Mouse (Mus musculus): Measurements from ENCODE around the gene Akap13.
"Not testable (repeated sequence)": the region's sequence is repeated elsewhere in the genome, so short reads cannot be mapped to it uniquely, and the experiment has no call there.

Gene Akap13

DNA sequence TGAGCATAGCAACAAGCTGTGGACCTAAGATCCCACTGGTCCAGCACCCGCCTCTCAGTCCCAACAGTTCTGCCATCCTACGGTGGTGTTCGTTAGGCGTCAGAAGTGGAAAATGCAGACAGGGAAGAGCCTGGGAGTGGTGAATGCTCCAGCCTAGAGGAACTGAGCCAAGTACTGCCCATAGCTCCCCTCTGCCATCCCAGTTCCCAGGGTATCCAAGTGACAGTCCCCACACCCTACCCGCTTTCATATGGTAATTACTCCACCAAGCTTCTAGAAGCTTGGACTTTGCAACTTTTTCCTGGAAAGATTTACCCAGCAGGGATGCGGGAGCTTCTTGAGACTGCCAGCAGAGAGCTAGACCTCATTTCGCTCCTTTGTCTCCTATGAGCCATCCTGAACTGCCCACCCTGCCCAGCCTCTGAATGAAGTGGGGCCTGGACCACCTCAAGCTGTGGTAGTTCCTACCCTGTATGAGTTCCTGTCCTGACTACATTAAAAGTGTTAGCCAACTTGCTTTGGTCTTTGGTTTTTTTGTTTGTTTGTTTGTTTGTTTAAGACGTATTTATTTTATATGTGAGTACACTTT is 300.6 kb downstream of the Akap13 start:
- DNase-seq (ENCODE audit: low spot score in 2 of 2): no peak

DNA sequence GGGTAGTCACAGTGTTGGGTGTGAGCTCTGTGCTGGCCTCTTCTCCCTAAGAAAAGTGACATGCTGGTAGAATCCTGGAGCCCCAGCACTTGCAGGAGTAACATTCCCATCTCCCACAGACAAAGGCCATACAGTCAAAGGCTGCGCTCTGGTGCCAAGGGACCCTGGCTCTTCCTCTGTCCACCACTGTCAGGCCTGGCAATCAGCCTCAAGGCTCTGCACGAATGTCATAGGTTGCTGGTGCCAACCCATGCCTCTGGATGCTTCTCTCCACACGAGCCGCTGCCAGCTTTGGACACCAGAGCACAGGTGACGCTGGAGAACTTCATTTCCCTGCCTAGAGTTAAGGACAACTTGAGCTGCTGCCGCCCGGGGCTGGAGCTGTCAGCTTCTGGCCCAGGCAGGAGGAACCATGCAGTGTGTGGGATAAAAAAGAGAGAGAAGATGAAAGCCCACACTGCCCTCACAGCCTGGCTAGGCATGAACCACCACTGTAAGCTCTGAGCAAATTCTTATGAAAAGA is 304.7 kb downstream of the Akap13 start:
- DNase-seq (ENCODE audit: low spot score in 2 of 2): no peak

DNA sequence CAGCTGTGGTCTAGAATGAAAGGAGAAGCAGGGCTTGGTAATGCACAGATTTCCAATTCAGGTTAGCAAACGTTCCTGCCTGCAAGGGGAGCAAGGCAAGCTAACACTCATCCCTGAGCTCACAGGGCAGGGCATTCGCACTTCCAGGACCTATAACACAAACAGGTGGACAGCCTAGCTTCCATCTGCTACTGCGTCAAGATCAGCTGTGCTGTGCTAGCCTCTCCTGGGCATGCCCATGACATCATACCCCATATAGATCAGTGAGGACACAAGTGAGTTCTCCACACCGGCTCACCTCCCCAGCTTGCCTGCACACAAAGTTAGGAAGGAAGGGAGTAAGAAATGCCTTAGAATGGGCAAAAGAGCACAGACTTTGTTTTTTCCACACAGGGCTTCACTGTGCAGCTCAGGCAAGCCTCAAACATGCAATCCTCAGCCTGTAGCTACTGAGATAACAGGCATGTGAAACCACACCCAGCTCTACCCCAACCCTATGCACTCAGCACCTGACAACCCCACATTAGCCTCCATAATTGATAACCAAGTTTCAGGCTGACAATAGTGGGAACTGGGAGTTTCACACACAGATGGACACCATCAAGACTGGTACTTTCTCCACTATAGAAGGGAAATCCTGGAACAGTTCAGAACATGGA is 305.5 kb downstream of the Akap13 start:
- not testable (repeated sequence) for DNase-seq (ENCODE audit: low spot score in 2 of 2)

DNA sequence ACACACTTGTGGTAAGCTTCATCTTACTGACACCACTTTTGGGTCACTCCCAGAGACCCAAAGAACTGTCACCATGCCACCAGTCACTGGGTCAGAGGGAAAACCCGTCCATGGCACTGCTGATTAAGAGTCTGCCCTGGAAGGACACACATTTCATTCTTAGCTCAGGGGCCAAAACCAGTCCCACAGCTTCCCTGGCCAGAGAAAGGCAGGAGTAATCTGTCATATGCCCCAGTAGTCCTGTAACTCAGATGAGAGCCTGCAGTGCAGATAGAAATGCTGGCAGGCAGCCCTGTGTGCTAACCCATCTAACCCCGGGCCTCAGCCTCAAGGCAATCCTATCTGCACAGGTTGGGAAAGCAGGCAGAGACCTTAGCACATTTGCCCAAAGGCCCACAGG is 306.9 kb downstream of the Akap13 start:
- not testable (repeated sequence) for DNase-seq (ENCODE audit: low spot score in 2 of 2)

DNA sequence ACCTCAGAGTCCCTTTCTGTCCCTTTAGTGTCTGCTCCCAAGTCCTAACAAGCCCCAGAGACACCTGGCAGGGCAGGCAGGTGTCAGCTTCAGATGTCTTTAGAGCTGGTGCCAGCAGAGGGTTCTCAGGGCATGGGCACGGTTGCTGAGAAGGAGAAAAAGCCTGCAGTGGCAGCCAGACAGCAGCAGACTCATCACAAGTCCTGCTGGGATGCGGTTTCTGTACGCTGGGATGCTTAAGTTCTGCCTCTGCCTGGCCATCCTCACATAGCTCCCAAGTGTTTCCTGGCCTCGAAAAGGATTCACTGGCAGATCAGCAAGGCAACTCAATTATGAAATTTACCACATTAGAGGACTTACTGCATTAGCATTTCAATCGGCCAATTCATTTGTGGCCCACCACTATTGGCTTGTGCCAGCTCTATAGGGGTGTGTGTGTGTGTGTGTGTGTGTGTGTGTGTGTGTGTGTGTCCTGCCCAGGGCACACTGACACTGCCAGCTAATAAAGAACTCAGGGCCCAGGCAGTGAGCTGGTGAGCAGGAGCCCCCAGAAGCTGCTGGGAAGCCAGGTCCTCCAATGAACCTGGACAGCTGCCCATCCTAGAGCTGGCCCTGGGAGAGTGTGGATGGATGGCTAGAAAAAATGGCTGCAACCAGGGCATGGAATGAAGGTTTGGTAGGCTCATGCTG is 311.9 kb downstream of the Akap13 start:
- DNase-seq (ENCODE audit: low spot score in 2 of 2): not testable (repeated sequence)

DNA sequence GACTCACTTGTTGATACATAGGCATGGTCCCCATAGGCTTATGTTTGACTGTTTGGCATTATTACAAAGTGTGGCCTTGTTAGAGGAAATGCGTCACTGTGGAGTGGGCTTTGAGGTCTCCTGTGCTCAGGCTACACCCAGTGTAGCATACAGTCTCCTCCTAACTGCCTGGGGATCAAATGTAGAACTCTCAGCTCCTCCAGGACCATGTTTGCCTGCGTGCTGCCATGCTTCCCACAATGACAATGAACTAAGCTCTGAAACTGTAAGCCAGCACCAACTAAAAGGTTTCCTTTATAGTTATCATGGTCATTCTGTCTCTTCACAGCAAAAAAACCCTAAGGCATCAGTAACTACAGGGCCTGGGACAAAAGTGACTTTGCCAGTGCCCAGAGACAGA is 312.8 kb downstream of the Akap13 start:
- DNase-seq (ENCODE audit: low spot score in 2 of 2): no peak

DNA sequence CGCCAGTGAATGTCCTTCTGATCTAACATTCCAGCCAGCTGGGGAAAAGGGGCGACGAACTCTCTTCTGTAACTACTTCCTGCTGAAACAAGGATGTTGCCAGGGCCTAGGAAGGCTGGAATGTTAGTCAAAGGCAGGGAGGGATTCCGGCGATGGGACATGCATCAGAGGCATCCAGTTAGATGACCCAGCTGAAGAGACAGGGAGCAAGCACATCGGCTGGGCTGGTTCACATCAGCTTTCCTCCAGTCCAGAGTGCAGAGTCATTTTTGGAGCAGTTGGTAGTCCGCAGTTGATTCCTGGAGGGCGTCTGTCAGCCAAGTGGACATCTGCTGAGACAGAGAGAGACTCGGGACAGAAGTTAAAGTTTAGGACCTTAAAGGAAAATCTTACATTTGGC is 314.6 kb downstream of the Akap13 start:
- DNase-seq (ENCODE audit: low spot score in 2 of 2): no peak

DNA sequence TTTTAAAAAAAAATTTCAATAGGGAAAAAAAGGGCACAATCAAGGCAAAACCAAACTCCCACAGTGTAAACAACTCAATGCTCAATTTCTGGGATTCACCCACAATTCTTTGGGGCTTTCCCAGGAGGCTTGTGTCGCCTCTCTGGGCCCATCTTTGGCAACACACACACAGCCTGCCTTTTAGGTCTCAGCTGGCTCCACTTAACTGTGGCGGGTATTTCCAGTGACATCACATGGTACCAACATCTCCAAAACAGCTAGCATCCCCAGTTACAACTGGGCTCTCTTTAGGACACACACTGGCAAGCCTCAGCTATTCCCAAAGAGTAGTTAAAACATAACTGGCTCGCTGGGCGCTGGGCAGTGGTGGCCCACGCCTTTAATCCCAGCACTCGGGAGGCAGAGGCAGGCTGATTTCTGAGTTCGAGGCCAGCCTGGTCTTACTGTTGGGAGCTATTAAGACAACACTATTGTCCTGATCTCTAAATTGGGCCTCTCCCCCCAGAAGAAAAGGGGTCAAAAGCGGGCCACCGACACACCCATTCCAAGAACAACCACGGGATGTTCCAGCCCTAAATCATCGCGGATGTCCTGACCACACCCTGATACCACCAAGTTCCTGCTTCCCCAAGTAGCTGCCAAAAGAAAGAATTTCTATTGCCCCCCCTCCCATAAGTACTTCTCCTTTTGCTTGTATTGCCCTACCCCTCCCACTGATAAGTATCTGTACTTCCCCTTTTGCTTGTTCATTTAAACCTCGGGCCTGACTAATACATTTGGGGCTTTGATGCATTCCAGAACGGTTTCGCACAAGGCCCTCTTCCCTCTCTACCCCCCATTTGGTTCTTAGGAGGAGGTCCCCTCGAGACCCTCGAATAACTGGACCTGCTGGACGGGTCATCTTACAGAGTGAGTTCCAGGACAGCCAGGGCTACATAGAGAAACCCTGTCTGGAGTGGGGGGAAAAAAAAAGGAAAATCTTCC is 319.1 kb downstream of the Akap13 start:
- DNase-seq (ENCODE audit: low spot score in 2 of 2): not testable (repeated sequence)

DNA sequence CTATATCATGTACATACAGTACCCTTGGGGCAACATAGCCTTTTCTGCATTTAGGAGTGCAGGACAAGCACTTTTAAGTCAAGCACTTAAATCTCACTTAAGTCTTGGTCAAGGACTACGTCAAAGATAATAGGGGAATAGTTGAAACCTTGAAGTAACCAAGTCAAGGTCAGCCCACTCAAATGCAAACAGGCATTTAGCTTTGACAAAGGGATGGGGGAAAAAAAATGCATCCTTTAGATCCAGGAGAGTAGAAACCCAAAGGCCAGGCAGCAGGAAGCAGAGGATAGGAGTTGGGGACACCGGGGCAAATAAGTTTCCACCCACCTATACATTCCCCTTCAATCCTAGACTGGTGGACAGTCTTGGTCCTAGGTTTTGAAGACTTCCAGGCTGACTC is 322.7 kb downstream of the Akap13 start:
- DNase-seq (ENCODE audit: low spot score in 2 of 2): no peak

- no peak for DNase-seq (ENCODE audit: low spot score in 2 of 2)
Observed at GRCm38 (mm10) chr7:75780812-75781211, 325.5 kb downstream of the Akap13 start.

- no peak for DNase-seq (ENCODE audit: low spot score in 2 of 2)
Observed at GRCm38 (mm10) chr7:75781298-75781947, 326.1 kb downstream of the Akap13 start.

- DNase-seq (ENCODE audit: low spot score in 2 of 2): peak; percentile 89 to 91
Observed at GRCm38 (mm10) chr7:75781948-75782722, 326.8 kb downstream of the Akap13 start.

GRCm38 (mm10) chr7:75782723-75783011 is 327.3 kb downstream of the Akap13 start:
- DNase-seq (ENCODE audit: low spot score in 2 of 2): no peak

DNA sequence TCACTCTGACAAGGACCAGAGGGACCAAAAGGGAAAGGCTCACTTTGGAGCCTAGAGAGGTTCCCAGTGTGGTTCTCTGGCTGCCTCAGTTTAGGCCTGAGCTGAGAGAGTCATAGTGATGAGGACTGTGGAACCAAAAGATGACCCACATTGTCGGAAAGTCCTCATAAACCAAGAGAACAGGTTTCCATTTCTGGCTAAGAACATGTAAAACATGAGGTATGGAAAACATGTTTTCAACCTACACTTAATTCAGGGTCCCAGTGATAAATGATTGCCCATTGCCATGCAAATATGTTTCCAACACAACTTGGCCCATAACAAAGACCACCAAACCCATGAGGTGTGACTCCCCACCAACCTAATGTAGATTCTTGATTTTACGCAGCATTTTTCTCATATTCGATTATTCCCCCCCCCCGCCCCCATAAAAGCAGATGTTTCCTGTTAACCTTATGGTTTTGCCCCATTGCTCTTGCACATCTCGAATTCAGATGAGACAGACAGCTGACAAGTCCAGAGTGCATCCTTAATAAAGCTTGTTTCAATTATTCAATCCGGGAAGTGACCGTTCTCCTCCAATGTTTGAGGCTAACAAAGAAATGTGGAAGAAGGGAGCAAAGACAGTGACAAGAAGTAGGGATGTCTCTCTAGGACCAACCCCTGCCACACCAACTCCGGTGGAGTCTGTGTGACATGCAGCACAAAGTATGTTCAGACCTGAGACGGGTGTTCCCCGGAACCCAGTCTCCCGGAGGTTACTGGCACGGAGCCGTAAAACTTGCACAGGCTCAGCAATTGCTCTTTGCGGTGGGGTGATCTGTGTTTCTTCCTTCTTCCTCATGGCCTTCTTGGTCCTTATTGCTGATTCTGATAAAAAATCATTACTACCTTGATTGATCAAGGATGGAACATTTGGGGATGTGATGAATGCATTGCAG is 330.3 kb downstream of the Akap13 start:
- no peak for DNase-seq (ENCODE audit: low spot score in 2 of 2)

DNA sequence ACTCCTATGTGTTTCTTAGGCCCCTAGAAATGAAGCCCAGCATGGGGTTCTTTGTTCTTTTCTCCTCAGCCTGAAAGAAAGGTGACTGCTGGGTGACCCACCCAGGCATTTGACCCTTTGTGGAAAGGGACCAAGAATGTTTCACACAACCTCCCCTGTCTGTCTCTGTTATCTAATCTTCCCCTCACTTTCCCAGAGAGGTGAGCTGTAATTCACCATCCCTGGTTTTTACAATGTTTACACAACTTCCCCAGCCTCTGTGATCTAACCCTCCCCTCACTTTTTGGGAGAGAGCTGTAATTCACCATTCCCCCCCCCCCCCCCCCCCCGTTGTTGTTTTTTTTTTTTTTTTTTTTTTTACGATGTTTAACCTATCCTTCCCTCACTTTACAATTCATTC is 331.5 kb downstream of the Akap13 start:
- no peak for DNase-seq (ENCODE audit: low spot score in 2 of 2)

GRCm38 (mm10) chr7:75787371-75787770 is 332.0 kb downstream of the Akap13 start:
- no peak for DNase-seq (ENCODE audit: low spot score in 2 of 2)

DNA sequence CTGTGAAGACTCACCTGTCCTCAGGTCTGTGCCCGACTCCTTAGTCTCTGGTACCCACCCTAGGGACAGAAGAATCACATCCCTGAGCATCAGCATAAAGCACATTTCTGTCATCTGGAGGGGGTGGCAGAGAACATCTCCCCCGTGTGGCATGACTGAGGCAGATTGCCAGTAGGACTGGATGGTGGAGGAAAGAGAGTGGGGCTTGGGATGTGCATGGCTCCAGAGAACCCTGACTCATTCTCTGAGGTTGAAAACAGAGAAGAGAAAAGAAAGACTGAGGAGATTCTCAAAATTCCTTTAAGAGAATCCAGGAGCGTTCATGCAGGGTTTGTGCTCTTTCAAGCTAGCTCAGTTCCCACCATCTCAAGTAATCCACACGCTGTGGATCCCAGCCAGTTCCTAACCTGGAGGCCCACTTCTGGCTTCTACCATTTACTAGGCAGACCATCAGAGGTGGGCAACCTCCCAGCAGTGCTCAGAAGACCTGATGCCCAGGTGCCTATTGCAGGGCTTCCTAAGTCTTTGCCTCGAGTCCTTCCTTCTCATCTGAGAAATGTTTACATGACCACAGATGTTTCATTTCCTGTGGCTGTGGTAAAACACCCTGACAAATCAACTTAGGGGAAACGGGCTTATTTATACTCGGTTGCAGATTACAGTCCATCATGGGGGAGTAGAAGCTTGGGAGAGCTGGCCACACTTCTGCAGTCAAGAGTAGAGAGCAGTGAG is 332.9 kb downstream of the Akap13 start:
- not testable (repeated sequence) for DNase-seq (ENCODE audit: low spot score in 2 of 2)

DNA sequence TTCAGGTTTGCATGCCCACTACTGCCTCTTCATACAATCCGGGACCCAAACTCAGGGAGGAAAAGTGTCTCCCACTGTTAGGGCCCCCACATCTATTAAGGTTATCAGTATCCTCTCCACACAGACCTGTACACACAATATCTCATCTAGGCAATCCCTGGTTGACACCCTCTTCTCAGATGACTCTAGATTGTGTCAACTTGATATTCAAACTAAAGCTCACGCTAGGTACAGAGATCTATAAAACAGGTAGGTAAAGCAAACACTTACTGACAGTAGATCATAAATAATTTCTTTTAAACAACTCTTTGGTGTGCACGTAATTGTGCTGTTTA is 333.4 kb downstream of the Akap13 start:
- not testable (repeated sequence) for DNase-seq (ENCODE audit: low spot score in 2 of 2)

DNA sequence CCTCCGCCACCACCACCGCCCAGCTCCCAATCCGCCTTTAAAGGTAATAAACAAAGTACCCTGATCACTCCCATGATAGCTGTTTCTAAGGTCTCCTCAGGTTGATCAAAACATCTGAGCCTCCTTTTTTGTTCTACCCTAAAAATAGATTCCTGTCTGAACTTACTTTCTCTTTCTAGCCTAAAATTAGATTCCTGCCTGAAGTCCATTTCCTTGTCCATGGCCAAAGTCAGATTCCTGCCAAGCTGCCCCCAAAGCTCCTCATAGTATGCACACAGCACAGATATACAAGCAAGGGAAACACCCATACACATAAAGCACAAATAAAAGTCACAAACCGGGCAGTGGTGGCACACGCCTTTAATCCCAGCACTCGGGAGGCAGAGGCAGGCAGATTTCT is 334.4 kb downstream of the Akap13 start:
- no peak for DNase-seq (ENCODE audit: low spot score in 2 of 2)

All from spleen, postnatal 4 days (tissue).